Mouse (Mus musculus) neural tube, embryonic 14.5 days (tissue): ENCODE measurements around the gene Armc8. TPM values are rescaled to one million over a fixed set of nuclear protein-coding genes. Genes with fewer than 3 reads are reported as not detected.
A peak's percentile ranks its signal among the peaks of the same experiment; 100 is the strongest.

Experiments used
- ATAC-seq: fragments of 200-750 bp; cut with Nextera tagmentation; 2 replicates; pipeline ENCODE4 v1.8.0; 2017; ENCODE audit warnings: low read depth, mild to moderate bottlenecking, moderate TSS enrichment, moderate library complexity
- H3K27ac ChIP-seq: fragments of 300-500 bp; sonication (generic); 2 replicates; pipeline ENCODE4 v1.5.1; 2014; ENCODE audit warnings: low read depth, mild to moderate bottlenecking, control low read depth, low read length, moderate library complexity, mixed read lengths
- H3K27me3 ChIP-seq: fragments of 300-500 bp; sonication (generic); 2 replicates; pipeline ENCODE4 v1.6.1; 2014; ENCODE audit warnings: low read length; ENCODE audit not compliant: control insufficient read depth, insufficient read depth
- H3K36me3 ChIP-seq: fragments of 300-500 bp; sonication (generic); 2 replicates; pipeline ENCODE4 v1.6.1; 2014; ENCODE audit warnings: low read length, mixed read lengths; ENCODE audit not compliant: control insufficient read depth, insufficient read depth
- H3K4me1 ChIP-seq: fragments of 300-500 bp; sonication (generic); 2 replicates; pipeline ENCODE4 v1.6.1; 2014; ENCODE audit warnings: low read length; ENCODE audit not compliant: control insufficient read depth, insufficient read depth
- H3K4me2 ChIP-seq: fragments of 300-500 bp; sonication (generic); 2 replicates; pipeline ENCODE4 v1.6.1; 2014; ENCODE audit warnings: mild to moderate bottlenecking, low read depth, low read length, control low read depth
- H3K4me3 ChIP-seq: fragments of 300-500 bp; sonication (generic); 2 replicates; pipeline ENCODE4 v1.5.1; 2014; ENCODE audit warnings: low read depth, low read length, control low read depth, mixed read lengths
- H3K9ac ChIP-seq: fragments of 300-500 bp; sonication (generic); replicated peaks from 2 replicates; pipeline ENCODE4 v1.6.1; 2014; ENCODE audit warnings: low read depth, mild to moderate bottlenecking, control low read depth, low read length, mixed read lengths
- H3K9me3 ChIP-seq: fragments of 300-500 bp; sonication (generic); 2 replicates; pipeline ENCODE4 v1.6.1; 2016; ENCODE audit warnings: low read length; ENCODE audit not compliant: control insufficient read depth
- WGBS: fragments of 180-500 bp; shearing (Covaris S2); extraction: QIAGEN DNeasy Blood & Tissue Kit; methylation state at CpG from one replicate; pipeline ENCODE4 v1.1.7; 2014; 5-methylcytosine and 5-hydroxymethylcytosine counted together
- polyA plus RNA-seq: library from polyadenylated mRNA; unstranded; fragments of >200 nt; fragmentation: Nextera tagmentation; extraction: Ambion mirVana; gene quantifications from 2 replicates; pipeline ENCODE4 v1.2.1, GENCODE M21; 2014

Gene Armc8
- polyA plus RNA-seq, 1 experiment from 2014 or later = 88.8 TPM

- H3K4me1 ChIP-seq = no peaks in the 10 kb centered on the region
- no peak overlapping the region for H3K4me3 ChIP-seq
- H3K27ac ChIP-seq = no peak overlapping the region
- 89% methylated on average over 8 of the region's 8 CpGs for WGBS
- no peaks in the 10 kb centered on the region for H3K27me3 ChIP-seq
- ATAC-seq = no peak
- no peak overlapping the region for H3K4me2 ChIP-seq
- no peak overlapping the region for H3K9ac ChIP-seq
- no peaks in the 10 kb centered on the region for H3K9me3 ChIP-seq
- H3K36me3 ChIP-seq = peaks cover 18% of the 10 kb centered on the region
Measured at GRCm38 (mm10) chr9:99487126-99487695, 81.5 kb downstream of the Armc8 start.

GRCm38 (mm10) chr9:99485144-99485543, 83.6 kb downstream of the Armc8 start:
- H3K4me3 ChIP-seq = no peak overlapping the region
- no peaks in the 10 kb centered on the region for H3K9me3 ChIP-seq
- no peak overlapping the region for H3K27ac ChIP-seq
- H3K9ac ChIP-seq = no peak overlapping the region
- no peaks in the 10 kb centered on the region for H3K27me3 ChIP-seq
- no peak overlapping the region for H3K4me2 ChIP-seq
- peaks cover 18% of the 10 kb centered on the region for H3K36me3 ChIP-seq
- WGBS = 96% methylated on average over 4 of the region's 4 CpGs
- no peak for ATAC-seq
- no peaks in the 10 kb centered on the region for H3K4me1 ChIP-seq

GRCm38 (mm10) chr9:99484632-99485031, 84.1 kb downstream of the Armc8 start:
- H3K4me3 ChIP-seq = no peak overlapping the region
- H3K36me3 ChIP-seq = peaks cover 18% of the 10 kb centered on the region
- no peak overlapping the region for H3K9ac ChIP-seq
- no peaks in the 10 kb centered on the region for H3K4me1 ChIP-seq
- H3K4me2 ChIP-seq = no peak overlapping the region
- H3K9me3 ChIP-seq = no peaks in the 10 kb centered on the region
- no peaks in the 10 kb centered on the region for H3K27me3 ChIP-seq
- no peak overlapping the region for H3K27ac ChIP-seq
- no peak for ATAC-seq

GRCm38 (mm10) chr9:99483191-99483590, 85.5 kb downstream of the Armc8 start:
- Histone ChIP-seq H3K4me3 (no peak overlapping the region), H3K36me3 (peaks cover 15% of the 10 kb centered on the region), H3K27ac (no peak overlapping the region), H3K4me1 (no peaks in the 10 kb centered on the region), H3K9ac (no peak overlapping the region), H3K4me2 (no peak overlapping the region), H3K9me3 (no peaks in the 10 kb centered on the region), H3K27me3 (no peaks in the 10 kb centered on the region)
- WGBS = 89% methylated on average over 4 of the region's 4 CpGs
- no peak for ATAC-seq

- Histone ChIP-seq H3K4me3 (no peak overlapping the region), H3K9me3 (no peaks in the 10 kb centered on the region), H3K9ac (no peak overlapping the region), H3K4me1 (no peaks in the 10 kb centered on the region), H3K4me2 (no peak overlapping the region), H3K27me3 (no peaks in the 10 kb centered on the region), H3K27ac (no peak overlapping the region), H3K36me3 (peaks cover 11% of the 10 kb centered on the region)
- no peak for ATAC-seq
- WGBS = 90% methylated on average over 4 of the region's 4 CpGs
Measured at GRCm38 (mm10) chr9:99480764-99481163, 87.9 kb downstream of the Armc8 start.

- no peak for ATAC-seq
- WGBS = 74% methylated on average over 9 of the region's 9 CpGs
- Histone ChIP-seq H3K27me3 (no peaks in the 10 kb centered on the region), H3K4me3 (no peak overlapping the region), H3K27ac (no peak overlapping the region), H3K36me3 (peaks cover 10% of the 10 kb centered on the region; the same call in 1 of the 2 replicates), H3K9me3 (no peaks in the 10 kb centered on the region), H3K9ac (no peak overlapping the region), H3K4me2 (no peak overlapping the region), H3K4me1 (no peaks in the 10 kb centered on the region)
Measured at GRCm38 (mm10) chr9:99479181-99479711, 89.5 kb downstream of the Armc8 start.

GRCm38 (mm10) chr9:99471334-99471733, 97.4 kb downstream of the Armc8 start:
- H3K9ac ChIP-seq = no peak overlapping the region
- 73% methylated on average over 7 of the region's 7 CpGs for WGBS
- H3K27me3 ChIP-seq = no peaks in the 10 kb centered on the region
- no peaks in the 10 kb centered on the region for H3K9me3 ChIP-seq
- no peak overlapping the region for H3K4me2 ChIP-seq
- ATAC-seq = no peak
- no peaks in the 10 kb centered on the region for H3K4me1 ChIP-seq
- H3K36me3 ChIP-seq = peaks cover 3% of the 10 kb centered on the region; the same call in 1 of the 2 replicates
- no peak overlapping the region for H3K4me3 ChIP-seq
- H3K27ac ChIP-seq = no peak overlapping the region

- no peaks in the 10 kb centered on the region for H3K9me3 ChIP-seq
- H3K27me3 ChIP-seq = no peaks in the 10 kb centered on the region
- ATAC-seq = no peak
- 47% methylated on average over 16 of the region's 16 CpGs for WGBS
- H3K27ac ChIP-seq = no peak overlapping the region
- H3K4me3 ChIP-seq = no peak overlapping the region
- no peaks in the 10 kb centered on the region; the same call in 1 of the 2 replicates for H3K36me3 ChIP-seq
- H3K4me1 ChIP-seq = no peaks in the 10 kb centered on the region
- H3K4me2 ChIP-seq = no peak overlapping the region
- H3K9ac ChIP-seq = no peak overlapping the region
Measured at GRCm38 (mm10) chr9:99470347-99471092, 98.2 kb downstream of the Armc8 start.

GRCm38 (mm10) chr9:99469681-99470273, 98.9 kb downstream of the Armc8 start:
- Histone ChIP-seq H3K27ac (no peak overlapping the region), H3K4me2 (no peak overlapping the region), H3K27me3 (no peaks in the 10 kb centered on the region), H3K36me3 (no peaks in the 10 kb centered on the region), H3K4me1 (no peaks in the 10 kb centered on the region), H3K9ac (no peak overlapping the region), H3K9me3 (no peaks in the 10 kb centered on the region), H3K4me3 (no peak overlapping the region)
- ATAC-seq = 0 out of 2 replicates have a peak, but pooled peaks have one; percentile 28
- 72% methylated on average over 8 of the region's 8 CpGs for WGBS
